Mouse (Mus musculus) lung, adult 2 months (tissue): ENCODE data around the gene Mknk1. TPM values are rescaled to one million over a fixed set of nuclear protein-coding genes. Genes with fewer than 3 reads are reported as not detected.

Experiments used
- DNase-seq: peaks from one replicate; pipeline ENCODE4 v3.0.0; 2022
- H3K4me1 ChIP-seq: fragments of 200-500 bp; 2 replicates; pipeline ENCODE4 v1.6.1; 2011; ENCODE audit warnings: low read length; ENCODE audit not compliant: control insufficient read depth, insufficient read depth
- H3K4me3 ChIP-seq: fragments of 200-500 bp; replicated peaks from 2 replicates; pipeline ENCODE3; 2011; ENCODE audit warnings: low read depth, mild to moderate bottlenecking, control low read depth, low read length; ENCODE audit errors: extremely low read depth
- CTCF ChIP-seq: fragments of 200-500 bp; IDR thresholded peaks from 2 replicates; pipeline ENCODE4 v1.5.1; 2011; ENCODE audit warnings: mild to moderate bottlenecking, low read length, control low read depth; ENCODE audit not compliant: insufficient read depth
- POLR2A ChIP-seq: fragments of 200-500 bp; IDR thresholded peaks from 2 replicates; pipeline ENCODE4 v1.6.1; 2011; ENCODE audit warnings: low read depth, mild to moderate bottlenecking, control low read depth, low read length, borderline replicate concordance; ENCODE audit errors: extremely low read depth
- WGBS: fragments of 180-500 bp; shearing (Covaris S2); methylation state at CpG from one replicate; pipeline ENCODE4 v1.1.7; 2018; 5-methylcytosine and 5-hydroxymethylcytosine counted together
- polyA plus RNA-seq: library from polyadenylated mRNA; depleted of rRNA; stranded (reverse); fragments of >200 nt; gene quantifications from 2 replicates; pipeline ENCODE4 v1.2.3, GENCODE M21; 2012

The Mknk1 gene
- polyA plus RNA-seq, 1 experiment = 73.9 TPM

DNA sequence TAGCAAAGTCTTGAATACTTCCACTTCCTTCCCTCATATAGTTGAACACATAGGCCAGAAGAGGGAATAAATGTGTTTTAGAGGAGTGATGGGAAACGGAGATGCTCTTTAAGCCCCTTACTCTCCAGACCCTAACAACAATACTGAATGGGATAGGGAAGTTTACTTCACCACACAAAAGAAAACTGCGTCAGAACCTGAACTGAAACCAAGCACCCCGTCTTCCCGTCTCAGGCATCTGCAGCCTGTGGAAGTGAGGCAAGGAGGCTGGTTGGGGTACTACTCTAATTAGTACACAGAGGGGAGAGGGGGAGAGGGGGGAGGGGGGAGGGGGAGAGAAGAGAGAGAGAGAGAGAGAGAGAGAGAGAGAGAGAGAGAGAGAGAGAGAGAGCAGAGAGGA is 802 bp upstream of the Mknk1 start:
- WGBS = 30% methylated on average over 4 of the region's 4 CpGs
- H3K4me1 ChIP-seq = peaks cover 5% of the 10 kb centered on the region
- H3K4me3 ChIP-seq = peak overlapping the region; percentile 39
- TF ChIP-seq POLR2A (no peak), CTCF (no peak)
- no peak for DNase-seq

DNA sequence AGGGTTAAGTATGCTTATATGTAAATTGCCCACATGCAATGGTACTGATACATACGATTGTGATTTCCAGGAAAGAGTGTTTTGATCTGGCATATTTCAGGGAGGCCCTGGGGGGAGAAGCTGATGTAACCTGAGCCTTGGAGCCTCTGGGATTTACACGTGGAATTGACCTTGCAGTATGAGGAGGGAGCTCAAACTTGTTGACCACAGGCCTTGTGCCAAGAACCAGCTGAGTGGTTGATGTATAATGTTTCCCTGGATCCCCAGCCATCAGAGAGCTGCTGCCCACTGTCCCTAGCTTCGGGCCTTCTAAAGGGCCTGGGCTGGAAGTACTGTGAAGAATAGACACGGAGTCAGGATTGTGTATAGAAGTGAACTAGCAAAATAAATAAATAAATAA is 958 bp downstream of the Mknk1 start:
- H3K4me3 ChIP-seq = peak overlapping the region; percentile 93
- TF ChIP-seq POLR2A (no peak), CTCF (no peak)
- no peak for DNase-seq
- H3K4me1 ChIP-seq = peaks cover 5% of the 10 kb centered on the region
- 35% methylated on average over 4 of the region's 4 CpGs for WGBS

DNA sequence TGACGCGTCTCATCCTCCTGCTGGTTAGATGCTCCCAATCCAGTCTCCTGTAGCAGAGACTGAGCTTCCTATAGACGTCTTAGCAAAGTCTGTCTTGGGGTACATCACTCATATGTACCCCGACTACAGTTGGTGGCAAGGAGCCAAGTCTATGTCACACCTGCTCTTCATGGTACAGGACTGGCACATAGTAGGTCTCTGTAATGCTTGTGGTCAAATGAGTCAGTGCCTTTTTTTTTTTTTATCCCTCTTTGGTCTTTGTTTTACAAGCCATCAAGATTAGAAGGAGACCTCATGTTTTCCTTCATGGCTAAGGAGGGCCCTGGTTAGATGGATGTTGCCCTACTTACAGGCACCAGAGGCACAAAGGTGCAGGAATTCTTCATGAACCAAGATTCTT is 1.8 kb downstream of the Mknk1 start:
- 85% methylated on average over 4 of the region's 4 CpGs for WGBS
- no peak for DNase-seq
- H3K4me1 ChIP-seq = peaks cover 5% of the 10 kb centered on the region
- H3K4me3 ChIP-seq = no peak overlapping the region
- TF ChIP-seq POLR2A = no peak
- no peak for TF ChIP-seq CTCF

DNA sequence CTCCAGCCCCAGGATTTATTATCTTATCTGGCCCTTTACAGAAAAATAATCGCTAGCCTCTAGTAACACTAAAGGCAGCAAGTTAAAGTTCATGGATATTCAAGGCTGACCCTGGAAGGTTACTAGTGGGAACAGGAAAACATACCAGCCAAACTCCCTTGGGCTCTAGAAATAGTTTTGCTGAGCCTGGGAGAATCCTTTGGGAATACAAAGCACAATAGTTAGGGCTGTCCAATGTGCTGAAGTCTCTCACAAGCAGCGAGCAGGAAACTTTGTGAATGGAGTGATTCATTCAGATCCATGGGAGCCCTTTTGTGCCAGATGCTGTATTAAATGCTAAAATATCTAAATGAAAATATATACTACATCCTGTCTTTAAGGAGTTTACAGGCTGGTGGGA is 7.7 kb downstream of the Mknk1 start:
- TF ChIP-seq CTCF (no peak), POLR2A (no peak)
- DNase-seq = no peak
- Histone ChIP-seq H3K4me1 (peaks cover 8% of the 10 kb centered on the region), H3K4me3 (no peak overlapping the region)
- WGBS = 61% methylated on average over 2 of the region's 2 CpGs

DNA sequence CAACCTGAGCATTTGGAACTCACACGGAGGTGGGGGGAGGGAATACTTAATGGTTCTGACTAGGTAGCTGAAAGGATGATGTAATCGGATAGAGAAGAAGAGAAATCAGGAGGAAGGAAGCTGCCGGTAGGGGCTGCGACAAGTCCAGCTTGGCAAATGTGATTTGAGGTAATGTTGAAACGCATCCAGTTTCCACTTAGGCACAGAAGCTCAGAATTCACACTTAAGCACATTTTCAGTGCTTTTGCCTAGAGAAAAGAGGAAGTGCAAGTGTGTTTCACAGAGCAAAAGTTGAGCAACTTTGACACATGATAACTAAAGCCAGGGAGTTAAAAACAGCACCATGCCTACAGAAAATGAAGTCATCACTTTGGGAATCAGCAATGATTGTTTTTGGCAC is 8.4 kb downstream of the Mknk1 start:
- Histone ChIP-seq H3K4me3 (no peak overlapping the region), H3K4me1 (peaks cover 8% of the 10 kb centered on the region)
- WGBS = 27% methylated on average over 5 of the region's 5 CpGs
- no peak for TF ChIP-seq POLR2A
- TF ChIP-seq CTCF = no peak
- no peak for DNase-seq

DNA sequence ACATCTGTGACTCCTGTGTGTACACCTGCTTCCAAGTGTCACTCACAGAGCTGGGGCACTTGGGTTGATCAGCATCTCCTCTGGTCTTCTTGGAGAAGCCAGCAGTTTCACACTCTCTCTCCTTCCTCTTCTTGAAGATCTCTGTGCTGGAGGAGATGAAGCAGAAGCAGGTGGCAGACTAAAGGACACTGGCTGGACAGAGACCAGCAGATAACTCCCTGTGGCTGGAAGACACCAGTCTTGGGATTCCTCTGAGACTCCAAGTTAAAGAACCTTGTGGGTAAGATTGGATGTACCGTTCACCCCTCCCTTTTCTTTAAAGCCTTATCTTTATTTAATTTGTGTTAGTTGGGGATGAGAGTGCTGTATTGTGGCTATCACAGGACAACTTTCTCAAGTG is 9.1 kb downstream of the Mknk1 start:
- no peak for DNase-seq
- no peak for TF ChIP-seq CTCF
- TF ChIP-seq POLR2A = no peak
- Histone ChIP-seq H3K4me3 (no peak overlapping the region), H3K4me1 (peaks cover 8% of the 10 kb centered on the region)
- 77% methylated on average over 1 of the region's 1 CpGs for WGBS

DNA sequence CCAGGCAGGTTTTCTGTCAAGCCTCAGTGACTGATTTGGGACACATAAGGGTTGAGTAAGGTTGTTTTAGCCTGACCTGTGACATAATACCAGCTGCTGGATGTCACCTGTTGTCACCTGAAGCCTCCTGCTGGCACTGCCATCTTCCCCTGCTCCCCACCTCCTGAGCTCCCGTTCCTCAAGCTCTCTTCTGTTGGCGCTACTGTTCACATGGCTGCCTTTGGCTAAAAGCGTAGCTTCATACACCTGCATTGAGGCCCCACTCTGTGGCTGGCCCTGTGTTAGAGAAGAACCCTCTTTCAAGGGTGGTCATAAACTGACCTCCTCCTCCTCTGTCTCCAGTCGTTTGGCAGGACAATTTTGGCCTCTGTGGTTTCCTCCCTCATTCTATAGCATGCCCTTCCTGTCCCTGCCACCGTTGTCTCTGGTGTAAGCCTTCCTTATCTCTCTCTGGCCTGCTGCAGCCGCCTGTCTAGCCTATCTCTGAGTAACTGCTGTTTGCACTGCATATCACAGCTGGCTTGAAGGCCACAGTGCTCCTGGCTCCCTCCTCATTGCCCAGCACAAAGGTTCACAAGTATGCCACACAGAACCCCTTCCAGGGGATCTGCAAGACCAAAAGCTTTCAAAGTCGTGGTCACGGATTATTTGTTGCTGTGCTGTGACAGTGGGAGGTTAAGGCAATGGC is 10.1 kb downstream of the Mknk1 start:
- H3K4me3 ChIP-seq = no peak overlapping the region
- 49% methylated on average over 8 of the region's 8 CpGs for WGBS
- peaks cover 8% of the 10 kb centered on the region for H3K4me1 ChIP-seq
- DNase-seq = no peak
- TF ChIP-seq POLR2A = no peak
- no peak for TF ChIP-seq CTCF

DNA sequence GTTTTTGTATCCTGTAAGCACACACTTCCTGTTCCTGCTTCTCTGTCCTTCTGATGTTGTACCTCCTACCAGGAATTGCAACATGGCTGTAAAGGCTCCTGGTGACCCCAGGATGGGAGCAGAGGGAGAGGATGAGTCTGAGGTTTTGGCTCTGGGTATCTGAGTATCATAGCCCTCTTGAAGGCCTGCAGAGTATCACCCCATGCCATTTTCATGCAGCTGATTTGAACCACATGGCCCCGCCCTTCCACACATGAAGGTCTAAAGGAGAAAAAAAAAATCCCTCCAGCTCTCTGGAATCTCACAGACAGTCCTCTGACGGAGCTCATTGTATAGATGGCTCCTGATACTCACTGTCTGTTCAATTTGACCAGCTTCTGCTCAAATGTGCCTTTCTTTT is 11.1 kb downstream of the Mknk1 start:
- no peak for DNase-seq
- 75% methylated on average over 2 of the region's 2 CpGs for WGBS
- TF ChIP-seq POLR2A (no peak), CTCF (no peak)
- H3K4me1 ChIP-seq = peaks cover 8% of the 10 kb centered on the region
- no peak overlapping the region for H3K4me3 ChIP-seq

DNA sequence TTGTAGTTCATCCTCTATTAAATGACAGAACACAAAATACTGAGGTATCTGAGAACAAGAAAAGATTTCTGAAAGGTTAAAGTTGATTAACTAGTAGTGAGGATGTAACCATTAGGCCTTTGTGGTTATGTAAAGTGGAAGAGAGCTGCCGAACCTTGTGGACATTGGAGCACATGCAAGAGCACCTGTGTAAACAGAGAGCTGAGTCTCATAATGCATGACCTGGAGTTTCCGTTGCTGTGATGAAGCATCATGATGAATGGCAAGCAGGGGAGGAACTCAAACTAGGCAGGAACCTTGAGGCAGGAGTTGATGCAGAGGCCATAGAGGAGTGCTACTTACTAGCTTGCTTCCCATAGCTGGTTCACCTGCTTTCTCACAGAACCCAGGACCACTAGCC is 11.6 kb downstream of the Mknk1 start:
- H3K4me1 ChIP-seq = peaks cover 8% of the 10 kb centered on the region
- TF ChIP-seq POLR2A = no peak
- TF ChIP-seq CTCF = no peak
- WGBS = 35% methylated on average over 2 of the region's 2 CpGs
- no peak for DNase-seq
- H3K4me3 ChIP-seq = no peak overlapping the region

DNA sequence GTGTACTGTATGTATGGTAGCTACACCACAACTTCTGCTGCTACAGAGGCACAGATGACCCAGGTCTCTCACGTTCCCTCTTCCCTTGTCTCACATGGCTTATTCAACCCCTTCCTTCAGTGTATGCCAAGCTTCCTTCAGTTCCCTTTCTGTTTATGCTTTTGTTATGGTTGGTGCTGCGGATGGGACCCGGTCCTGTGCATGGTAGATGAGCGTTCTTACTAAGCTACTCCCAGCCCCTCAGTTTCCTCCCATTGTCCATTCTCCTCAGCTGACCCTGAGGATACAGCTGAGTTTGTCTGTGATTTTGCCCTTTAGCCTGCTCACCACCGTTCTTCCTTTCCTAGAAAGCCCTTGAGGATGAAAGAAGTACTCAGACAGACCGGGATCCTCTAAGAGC is 12.6 kb downstream of the Mknk1 start:
- TF ChIP-seq CTCF (no peak), POLR2A (no peak)
- Histone ChIP-seq H3K4me1 (peaks cover 8% of the 10 kb centered on the region), H3K4me3 (peak overlapping the region; percentile 25)
- DNase-seq = no peak
- 50% methylated on average over 6 of the region's 6 CpGs for WGBS
